Mouse (Mus musculus): ENCODE data around the gene Gm49721. TPM values are rescaled to one million over a fixed set of nuclear protein-coding genes. Genes with fewer than 3 reads are reported as not detected.
"Not testable (repeated sequence)": the region's sequence is repeated elsewhere in the genome, so short reads cannot be mapped to it uniquely, and the experiment has no call there.

The Gm49721 gene
- polyA plus RNA-seq, 1 experiment from 2014 or later = 0.20 TPM

DNA sequence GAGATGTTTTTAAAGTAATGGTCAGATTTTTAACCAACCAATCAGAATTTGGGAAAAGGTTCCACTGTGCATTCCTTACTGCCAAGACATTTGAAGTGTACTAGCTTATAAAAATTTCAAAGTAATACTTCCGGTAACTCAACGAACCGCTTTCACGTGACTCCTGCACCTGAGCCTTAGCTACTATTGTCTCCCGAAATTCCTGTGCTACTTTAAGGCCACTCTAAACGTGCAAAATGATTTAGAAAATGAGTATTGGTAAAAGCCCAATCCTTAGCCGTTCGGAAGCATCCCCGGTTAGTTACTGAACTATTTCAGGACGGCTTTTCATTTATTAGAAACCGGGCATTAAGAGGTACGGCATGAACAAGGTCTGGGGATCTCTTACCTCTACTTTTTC, 18.4 kb upstream of the Gm49721 start:
- 1% methylated on average over 12 of the region's 12 CpGs for WGBS
- H3K27me3 ChIP-seq (ENCODE audit: insufficient read depth, low read length); H3K27ac ChIP-seq; H3K9me3 ChIP-seq (replicated peaks; ENCODE audit: low read length); ATAC-seq (replicated peaks; ENCODE audit: low FRiP score, low read depth); H3K4me1 ChIP-seq (replicated peaks; ENCODE audit: insufficient read depth, low read length); H3K36me3 ChIP-seq (ENCODE audit: insufficient read depth, low read length): not testable (repeated sequence)
- H3K4me3 ChIP-seq (replicated peaks; ENCODE audit: low read depth, low read length) = peak overlapping the region; percentile 44
- DNase-seq (ENCODE audit: low spot score) = peak; percentile 0
- peak overlapping the region; percentile 45 for H3K4me2 ChIP-seq (ENCODE audit: low read length)
- H3K9ac ChIP-seq (ENCODE audit: low read depth, low read length) = 0 out of 2 replicates have a peak overlapping the region, but pooled peaks have one; percentile 52

GRCm38 (mm10) chr17:6960776-6961175, 17.9 kb upstream of the Gm49721 start, which contains the start of gene Tagap1:
Gene Tagap1, minus strand, starts transcription at chr17:6961156.
- peak within 1 kb of the TSS; percentile 44 for H3K4me3 ChIP-seq (replicated peaks; ENCODE audit: low read depth, low read length)
- H3K4me2 ChIP-seq (ENCODE audit: low read length) = peak within 1 kb of the TSS; percentile 45
- peak within 1 kb of the TSS; percentile 52; the same call in 1 of the 2 replicates for H3K9ac ChIP-seq (ENCODE audit: low read depth, low read length)
- not testable (repeated sequence) for ATAC-seq (replicated peaks; ENCODE audit: low FRiP score, low read depth); H3K27me3 ChIP-seq (ENCODE audit: insufficient read depth, low read length); H3K4me1 ChIP-seq (replicated peaks; ENCODE audit: insufficient read depth, low read length); DNase-seq (ENCODE audit: low spot score); H3K9me3 ChIP-seq (replicated peaks; ENCODE audit: low read length); H3K36me3 ChIP-seq (ENCODE audit: insufficient read depth, low read length)
- WGBS = 3% methylated on average over 29 of the region's 51 CpGs
- peak within 1 kb of the TSS; percentile 70 for H3K27ac ChIP-seq

DNA sequence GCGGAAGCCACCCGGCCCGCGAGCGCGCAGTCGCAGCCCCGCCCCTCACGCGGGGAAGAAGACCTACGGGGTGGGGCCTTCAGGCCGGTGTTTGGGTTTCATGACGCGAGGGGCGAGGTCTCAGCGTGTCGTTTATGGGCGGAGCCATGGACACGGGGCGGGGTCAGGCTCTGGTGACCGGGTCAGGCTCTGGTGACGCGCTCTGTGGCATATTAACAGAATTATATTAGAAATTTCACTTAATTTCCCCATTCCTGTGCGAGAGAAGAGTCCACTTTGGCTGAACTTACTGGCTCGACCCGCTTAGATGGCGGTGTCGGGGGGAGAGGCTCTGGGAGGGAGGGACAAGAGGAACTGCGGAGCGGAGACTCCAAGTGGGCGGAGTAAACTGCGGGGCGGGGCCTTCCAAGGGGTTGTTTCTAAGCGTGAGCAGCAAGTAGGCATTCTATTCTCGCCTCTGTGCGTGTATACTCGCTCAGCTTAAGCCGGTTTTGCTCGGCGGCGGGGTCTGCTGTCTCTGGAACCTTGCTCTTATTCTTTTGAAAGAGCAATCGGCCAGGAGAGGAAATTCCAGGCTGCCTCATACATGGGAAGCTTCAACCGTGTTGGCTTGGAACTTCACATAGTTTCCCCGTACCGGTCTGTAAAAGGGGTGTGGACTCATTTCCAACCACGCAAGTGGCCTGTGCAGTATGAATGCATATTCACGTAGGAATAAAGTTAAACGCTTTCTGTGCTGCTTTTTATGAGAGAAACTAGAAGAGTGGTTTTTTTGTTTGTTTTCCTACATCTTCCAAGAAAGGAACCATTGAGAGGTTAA, 17.3 kb upstream of the Gm49721 start:
- ATAC-seq (replicated peaks; ENCODE audit: low FRiP score, low read depth) = peak; percentile 96
- H3K4me1 ChIP-seq (replicated peaks; ENCODE audit: insufficient read depth, low read length); H3K9me3 ChIP-seq (replicated peaks; ENCODE audit: low read length); H3K27me3 ChIP-seq (ENCODE audit: insufficient read depth, low read length); H3K27ac ChIP-seq; H3K9ac ChIP-seq (ENCODE audit: low read depth, low read length); H3K4me3 ChIP-seq (replicated peaks; ENCODE audit: low read depth, low read length); H3K36me3 ChIP-seq (ENCODE audit: insufficient read depth, low read length): not testable (repeated sequence)
- DNase-seq (ENCODE audit: low spot score) = peak; percentile 2
- WGBS = 0% methylated on average over 15 of the region's 48 CpGs
- peak overlapping the region; percentile 41 for H3K4me2 ChIP-seq (ENCODE audit: low read length)

- 69% methylated on average over 3 of the region's 6 CpGs for WGBS
These were observed 16.4 kb upstream of the Gm49721 start for GRCm38 (mm10) chr17:6962339-6962738.

DNA sequence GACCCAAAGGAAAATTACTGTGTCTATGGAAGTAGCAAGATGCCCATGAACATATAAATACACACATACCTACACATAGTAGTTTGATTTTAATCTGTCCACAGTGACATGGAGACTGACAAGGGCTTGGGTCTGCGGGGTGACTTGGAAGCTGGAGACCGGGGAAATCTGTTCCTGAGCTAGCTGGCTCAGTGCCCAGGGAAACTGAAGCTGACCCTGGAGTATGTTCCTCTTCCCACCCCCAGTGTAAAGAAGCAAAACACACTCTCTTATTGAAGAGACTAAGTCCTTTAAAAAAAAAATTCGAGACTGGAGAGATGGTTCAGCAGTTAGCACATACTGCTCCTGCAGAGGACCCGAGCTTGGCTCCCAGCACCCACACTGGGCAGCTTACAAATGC, 15.8 kb upstream of the Gm49721 start:
- H3K9ac ChIP-seq (ENCODE audit: low read depth, low read length); H3K9me3 ChIP-seq (replicated peaks; ENCODE audit: low read length); H3K36me3 ChIP-seq (ENCODE audit: insufficient read depth, low read length); H3K27ac ChIP-seq; H3K4me1 ChIP-seq (replicated peaks; ENCODE audit: insufficient read depth, low read length); H3K4me3 ChIP-seq (replicated peaks; ENCODE audit: low read depth, low read length); ATAC-seq (replicated peaks; ENCODE audit: low FRiP score, low read depth); H3K4me2 ChIP-seq (ENCODE audit: low read length); H3K27me3 ChIP-seq (ENCODE audit: insufficient read depth, low read length): not testable (repeated sequence)
- DNase-seq (ENCODE audit: low spot score) = peak; percentile 15
- WGBS = 43% methylated on average over 4 of the region's 4 CpGs

More at GRCm38 (mm10) chr17:6962339-6962738, 16.4 kb upstream of the Gm49721 start:
- H3K9me3 ChIP-seq (replicated peaks; ENCODE audit: low read length); H3K4me1 ChIP-seq (replicated peaks; ENCODE audit: insufficient read depth, low read length); DNase-seq (ENCODE audit: low spot score); ATAC-seq (replicated peaks; ENCODE audit: low FRiP score, low read depth); H3K36me3 ChIP-seq (ENCODE audit: insufficient read depth, low read length); H3K9ac ChIP-seq (ENCODE audit: low read depth, low read length); H3K4me2 ChIP-seq (ENCODE audit: low read length); H3K27me3 ChIP-seq (ENCODE audit: insufficient read depth, low read length); H3K4me3 ChIP-seq (replicated peaks; ENCODE audit: low read depth, low read length); H3K27ac ChIP-seq: not testable (repeated sequence)

- H3K36me3 ChIP-seq (ENCODE audit: insufficient read depth, low read length); H3K4me1 ChIP-seq (replicated peaks; ENCODE audit: insufficient read depth, low read length); H3K4me3 ChIP-seq (replicated peaks; ENCODE audit: low read depth, low read length); H3K27me3 ChIP-seq (ENCODE audit: insufficient read depth, low read length); H3K9ac ChIP-seq (ENCODE audit: low read depth, low read length); ATAC-seq (replicated peaks; ENCODE audit: low FRiP score, low read depth); H3K27ac ChIP-seq; H3K9me3 ChIP-seq (replicated peaks; ENCODE audit: low read length); H3K4me2 ChIP-seq (ENCODE audit: low read length): not testable (repeated sequence)
- DNase-seq (ENCODE audit: low spot score) = peak; percentile 24
- WGBS = 10% methylated on average over 5 of the region's 6 CpGs
- TF ChIP-seq CTCF (IDR thresholded peaks at IDR 0.05; ENCODE audit: low read depth) = peak; percentile 58
These were observed 13.3 kb upstream of the Gm49721 start for GRCm38 (mm10) chr17:6965364-6965763.

DNA sequence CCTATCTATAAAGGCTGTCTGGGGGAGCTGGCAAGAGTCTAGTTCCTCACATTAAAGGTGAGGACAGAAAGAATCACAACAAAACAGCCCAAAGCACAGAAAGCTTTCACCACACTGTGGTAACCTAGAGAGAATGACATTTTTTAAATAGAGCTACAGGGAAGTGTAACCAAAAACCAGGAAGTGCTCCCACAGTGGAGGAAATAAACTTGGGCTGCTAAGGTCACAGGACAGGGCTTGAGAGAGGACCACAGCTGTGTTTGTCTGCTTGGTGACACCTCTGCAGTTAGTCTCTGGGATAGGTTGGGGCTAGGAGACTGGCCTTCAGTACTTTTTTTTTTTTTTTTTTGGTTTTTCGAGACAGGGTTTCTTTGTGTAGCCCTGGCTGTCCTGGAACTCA, 11.0 kb upstream of the Gm49721 start:
- not testable (repeated sequence) for H3K9ac ChIP-seq (ENCODE audit: low read depth, low read length); H3K27me3 ChIP-seq (ENCODE audit: insufficient read depth, low read length); H3K4me1 ChIP-seq (replicated peaks; ENCODE audit: insufficient read depth, low read length); H3K4me3 ChIP-seq (replicated peaks; ENCODE audit: low read depth, low read length); H3K36me3 ChIP-seq (ENCODE audit: insufficient read depth, low read length); H3K4me2 ChIP-seq (ENCODE audit: low read length); H3K9me3 ChIP-seq (replicated peaks; ENCODE audit: low read length); H3K27ac ChIP-seq; DNase-seq (ENCODE audit: low spot score); ATAC-seq (replicated peaks; ENCODE audit: low FRiP score, low read depth)
- WGBS = no CpG with 5 or more reads among the region's 1 CpGs

DNA sequence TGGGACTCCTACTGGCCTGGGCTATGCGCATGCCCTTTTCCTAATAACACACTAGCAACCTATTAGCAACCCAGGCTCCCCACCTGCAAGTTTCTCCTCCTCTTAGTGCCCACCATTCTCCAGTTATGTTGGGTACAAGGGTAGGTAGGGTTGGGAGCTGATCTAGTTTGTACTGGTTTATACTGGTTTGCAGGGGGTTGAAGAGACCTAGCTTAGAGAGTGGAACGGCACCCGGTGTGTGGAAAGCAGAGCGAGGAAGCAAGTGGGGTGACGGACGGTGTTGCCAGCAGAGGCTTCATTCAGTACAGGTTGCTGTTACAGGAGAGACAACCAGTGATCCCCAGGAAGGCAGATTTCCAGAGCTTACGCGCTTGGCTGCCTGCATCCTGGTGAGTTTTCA, 8.4 kb upstream of the Gm49721 start, which contains the start of gene Rnaset2b:
Gene Rnaset2b (plus strand): TSS at position 301 of the 400 bp plus-strand sequence.
- not testable (repeated sequence) for H3K9me3 ChIP-seq (replicated peaks; ENCODE audit: low read length); H3K36me3 ChIP-seq (ENCODE audit: insufficient read depth, low read length); H3K4me2 ChIP-seq (ENCODE audit: low read length); H3K27me3 ChIP-seq (ENCODE audit: insufficient read depth, low read length); H3K4me1 ChIP-seq (replicated peaks; ENCODE audit: insufficient read depth, low read length); H3K4me3 ChIP-seq (replicated peaks; ENCODE audit: low read depth, low read length); H3K27ac ChIP-seq; H3K9ac ChIP-seq (ENCODE audit: low read depth, low read length); DNase-seq (ENCODE audit: low spot score)
- no CpG with 5 or more reads among the region's 8 CpGs for WGBS
- peak; percentile 71; the same call in 1 of the 2 replicates for ATAC-seq (replicated peaks; ENCODE audit: low FRiP score, low read depth)

GRCm38 (mm10) chr17:6971238-6971637, 7.5 kb upstream of the Gm49721 start:
- ATAC-seq (replicated peaks; ENCODE audit: low FRiP score, low read depth); H3K27me3 ChIP-seq (ENCODE audit: insufficient read depth, low read length); DNase-seq (ENCODE audit: low spot score); H3K4me3 ChIP-seq (replicated peaks; ENCODE audit: low read depth, low read length); H3K9me3 ChIP-seq (replicated peaks; ENCODE audit: low read length); H3K4me1 ChIP-seq (replicated peaks; ENCODE audit: insufficient read depth, low read length); H3K36me3 ChIP-seq (ENCODE audit: insufficient read depth, low read length); H3K9ac ChIP-seq (ENCODE audit: low read depth, low read length); H3K27ac ChIP-seq; H3K4me2 ChIP-seq (ENCODE audit: low read length): not testable (repeated sequence)
- WGBS = 88% methylated on average over 8 of the region's 8 CpGs
